In the genomic region with DNA sequence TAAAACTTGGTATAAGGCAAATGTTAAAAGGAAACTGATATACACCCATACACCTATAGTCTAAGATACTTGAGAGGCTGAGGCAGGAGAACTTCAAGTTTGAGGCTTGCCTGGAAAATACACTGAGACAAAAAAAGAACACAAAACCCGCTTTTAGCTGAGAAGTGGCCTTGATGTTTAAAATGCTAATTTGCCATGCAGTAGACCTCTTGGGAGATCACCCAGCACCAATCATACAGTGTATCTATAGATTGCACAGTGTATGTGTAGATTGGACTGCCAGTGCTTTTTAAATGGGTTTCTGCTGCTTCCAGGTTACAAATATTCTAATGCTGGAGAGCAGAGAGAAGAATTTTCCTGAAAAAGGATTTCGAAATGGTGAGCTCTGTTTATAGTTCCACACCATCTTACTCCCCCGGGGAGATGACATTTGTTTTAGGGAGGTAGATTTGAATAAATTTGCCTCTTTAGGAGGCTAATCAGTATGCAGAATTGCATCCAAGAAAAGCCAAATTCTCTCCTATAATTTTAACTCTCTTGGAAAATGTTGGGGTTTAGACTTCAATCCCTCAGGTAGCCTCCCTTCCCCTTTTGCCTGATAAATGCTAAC, we compare ENCODE assay signal across 26 mouse cellular contexts.
DNase-seq lines count a peak whose midpoint lies in the region; ATAC-seq and TF ChIP-seq lines count a peak whose summit lies in the region.
"Had no signal": no experiment of that assay in that cellular context is flagged by ENCODE, and none has a peak within 500 bp of the region (broad histone marks: within the 10 kb centered on the region; RNA-seq: fewer than 3 reads in every experiment).

No protein-coding gene starts in this region.

- H3K27me3 ChIP-seq in heart, embryonic 12.5 days (replicated peaks): no peaks in the 10 kb centered on the region
- H3K27me3 ChIP-seq in CH12.LX (replicated peaks): no peaks in the 10 kb centered on the region
- H3K27me3 ChIP-seq: hindbrain, embryonic 13.5 days; limb, embryonic 12.5 days; liver, embryonic 15.5 days had no signal

- DNase-seq in heart, adult 11 months: peak; percentile 27
- no peak for DNase-seq in CH12.LX (ENCODE audit: extremely low read depth)
- DNase-seq in left cerebral cortex, postnatal 25 days (ENCODE audit: low spot score in 2 of 2): peak; percentile 11 to 87
- DNase-seq in cerebellum, adult 18-20 months: no peak
- no peak for DNase-seq in thymus, postnatal 36 days
- DNase-seq: adrenal gland, adult 2 months; adrenal gland, postnatal 36 days; cerebellum, adult 8-10 months; gastrocnemius, postnatal 14 days; heart, postnatal 36 days; kidney, adult 8-10 months; kidney, postnatal 4 days; lung, embryonic 14.5 days; lung, postnatal 14 days; midbrain, embryonic 14.5 days had no signal

- no peak for ATAC-seq in heart, embryonic 12.5 days (ENCODE audit: insufficient number of reproducible peaks, low FRiP score)
- ATAC-seq: activated CD4-positive, CD25-positive, alpha-beta regulatory T cell, adult 4 months; CD4-positive, CD25-positive, alpha-beta regulatory T cell, adult 4 months; forebrain, embryonic 14.5 days; intestine, embryonic 16.5 days had no signal

- H3K9me3 ChIP-seq in heart, embryonic 12.5 days (replicated peaks): no peaks in the 10 kb centered on the region
- H3K9me3 ChIP-seq in CH12.LX (replicated peaks; ENCODE audit: low read length): no peaks in the 10 kb centered on the region
- H3K9me3 ChIP-seq: heart, embryonic 10.5 days; hindbrain, embryonic 13.5 days; limb, embryonic 12.5 days; liver, embryonic 15.5 days had no signal

- H3K4me3 ChIP-seq in heart, embryonic 12.5 days: no peak overlapping the region
- H3K4me3 ChIP-seq in CH12.LX (replicated peaks in 1 of 3; ENCODE audit: low read depth in 2 of 3, low read length in 2 of 3, poor library complexity in 1 of 3): no peak overlapping the region
- no peak overlapping the region for H3K4me3 ChIP-seq in cortical plate, adult 2 months (ENCODE audit: insufficient read depth, low read length)
- H3K4me3 ChIP-seq: heart, embryonic 10.5 days; hindbrain, embryonic 13.5 days; limb, embryonic 12.5 days; liver, embryonic 15.5 days had no signal

- no peak overlapping the region for H3K27ac ChIP-seq in heart, embryonic 12.5 days (ENCODE audit: poor library complexity, severe bottlenecking)
- H3K27ac ChIP-seq in CH12.LX (ENCODE audit: insufficient read depth, low read depth): no peak overlapping the region
- peak overlapping the region; percentile 46; the same call in 1 of the 2 replicates for H3K27ac ChIP-seq in cortical plate, adult 2 months (ENCODE audit: insufficient read depth, low read length)
- H3K27ac ChIP-seq: heart, embryonic 10.5 days; hindbrain, embryonic 13.5 days; kidney, postnatal 0 days; limb, embryonic 12.5 days; liver, embryonic 15.5 days had no signal

- H3K36me3 ChIP-seq in heart, embryonic 12.5 days: no peaks in the 10 kb centered on the region
- no peaks in the 10 kb centered on the region for H3K36me3 ChIP-seq in CH12.LX (replicated peaks in 1 of 2; ENCODE audit: control insufficient read depth in 1 of 2, insufficient read depth in 1 of 2, low read length in 1 of 2)
- H3K36me3 ChIP-seq: heart, embryonic 10.5 days; hindbrain, embryonic 13.5 days; limb, embryonic 12.5 days; liver, embryonic 15.5 days had no signal

- no peak for TF ChIP-seq EP300 in CH12.LX (IDR thresholded peaks at IDR 0.05; ENCODE audit: low read length)

- WGBS in heart, embryonic 12.5 days: 71% methylated on average over 3 of the region's 3 CpGs

- no peaks in the 10 kb centered on the region for H3K4me1 ChIP-seq in heart, embryonic 12.5 days (replicated peaks)
- H3K4me1 ChIP-seq in CH12.LX (ENCODE audit: control insufficient read depth in 1 of 2, insufficient read depth in 2 of 2): peaks cover 11 to 42% of the 10 kb centered on the region in 2 experiments
- peaks cover 1% of the 10 kb centered on the region; the same call in 1 of the 2 replicates for H3K4me1 ChIP-seq in cortical plate, adult 2 months (ENCODE audit: control insufficient read depth, insufficient read depth, low read length)
- H3K4me1 ChIP-seq: heart, embryonic 10.5 days; hindbrain, embryonic 13.5 days; liver, embryonic 15.5 days had no signal

- dilution Hi-C loops in CH12.LX (cut with MboI; ENCODE audit: extremely low pct_ligation_motif_present, extremely low pct_unique_long_range_greater_than_20kb, low sequenced_read_pairs): no loop called here

- TF ChIP-seq POLR2A in CH12.LX (IDR thresholded peaks at IDR 0.05; ENCODE audit: low read depth, low read length): no peak
- TF ChIP-seq POLR2A in cortical plate, adult 2 months (IDR thresholded peaks at IDR 0.05; ENCODE audit: extremely low read depth, insufficient read depth, low read length): no peak

- no peaks in the 10 kb centered on the region for H3K79me2 ChIP-seq in CH12.LX (replicated peaks; ENCODE audit: control insufficient read depth, extremely low read depth, insufficient read depth, poor library complexity, severe bottlenecking)

- no peak overlapping the region for H3K4me2 ChIP-seq in heart, embryonic 12.5 days
- peak overlapping the region; percentile 44; the same call in 1 of the 2 replicates for H3K4me2 ChIP-seq in CH12.LX (ENCODE audit: insufficient read depth, low read depth, poor library complexity, severe bottlenecking)
- H3K4me2 ChIP-seq: hindbrain, embryonic 13.5 days; limb, embryonic 12.5 days; liver, embryonic 15.5 days; lung, embryonic 14.5 days had no signal

- TF ChIP-seq CTCF in CH12.LX (conservative IDR thresholded peaks at IDR 0.05 in 1 of 2, IDR thresholded peaks at IDR 0.05 in 1 of 2; ENCODE audit: low read depth in 2 of 2, low read length in 2 of 2): no peak
- TF ChIP-seq CTCF in cortical plate, adult 2 months (IDR thresholded peaks at IDR 0.05; ENCODE audit: extremely low read depth, insufficient read depth, low read length): no peak

- H3K9ac ChIP-seq in heart, embryonic 12.5 days: no peak overlapping the region
- H3K9ac ChIP-seq in CH12.LX (ENCODE audit: insufficient read depth, low read depth): no peak overlapping the region
- H3K9ac ChIP-seq: hindbrain, embryonic 13.5 days; limb, embryonic 12.5 days; liver, embryonic 15.5 days; lung, embryonic 14.5 days had no signal

- no peak for TF ChIP-seq RAD21 in CH12.LX (IDR thresholded peaks at IDR 0.05; ENCODE audit: low read depth, low read length)

- intact Hi-C loops in left cerebral cortex, postnatal 25 days (cut with DNase I): loop anchor here (1.0 to 5.0 kb wide), 4 partner anchors 21 to 341 kb away; no protein-coding TSS in a partner anchor

- in situ Hi-C loops in CH12.LX (cut with MboI; ENCODE audit: low pct_ligation_motif_present, low pct_unique_long_range_greater_than_20kb, low sequenced_read_pairs): loop anchor here (25.0 kb wide), 1 partner anchor 186 kb away; no protein-coding TSS in a partner anchor

TF ChIP-seq in CH12.LX, 34 proteins besides CTCF, POLR2A, EP300 and RAD21:
- TF ChIP-seq NELFE (IDR thresholded peaks at IDR 0.05; ENCODE audit: low read depth, low read length) (no peak), MEF2A (IDR thresholded peaks at IDR 0.05; ENCODE audit: borderline replicate concordance, low read depth, low read length) (0 out of 2 replicates have a peak, but pooled peaks have one; percentile 54)

Comparison
In these comparisons a context has a peak if more than half of its experiments do, and no peak if none do; other contexts are left out.
1. DNase-seq: peak in heart, adult 11 months (single experiment) and left cerebral cortex, postnatal 25 days (2 of 2); none in CH12.LX (single experiment), cerebellum, adult 18-20 months (0 of 2) and thymus, postnatal 36 days (0 of 2).